Mouse (Mus musculus) spleen, adult 2 months (tissue): ENCODE results near the gene Cfap58.

Source experiments
- CTCF ChIP-seq: fragments of 200-500 bp; IDR thresholded peaks from 2 replicates; pipeline ENCODE4 v1.5.1; 2011; ENCODE audit warnings: mild to moderate bottlenecking, inconsistent platforms; ENCODE audit not compliant: insufficient read depth, insufficient read length, insufficient replicate concordance; ENCODE audit errors: extremely low read depth
- POLR2A ChIP-seq: fragments of 200-500 bp; IDR thresholded peaks from 2 replicates; pipeline ENCODE4 v1.6.1; 2011; ENCODE audit warnings: low read depth, low read length, inconsistent platforms

DNA sequence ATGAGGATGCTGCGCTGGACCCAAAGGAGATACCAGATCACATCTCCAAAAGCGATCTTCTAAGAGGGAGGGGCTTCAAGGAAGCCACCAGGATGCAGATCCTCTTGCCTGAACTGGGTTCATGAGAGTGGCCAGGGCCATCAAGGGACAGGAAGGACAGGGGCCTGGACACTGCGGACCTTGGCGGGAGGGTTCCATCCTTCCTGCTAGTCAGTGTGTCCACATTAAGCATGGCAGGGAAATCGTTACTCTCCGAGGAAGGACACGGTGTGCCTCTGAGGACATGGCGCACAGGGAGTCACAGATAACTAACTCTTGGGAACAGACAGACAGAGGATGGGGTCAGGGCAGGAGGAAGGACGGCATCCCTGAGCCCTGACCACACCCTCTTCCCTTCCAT is 29.9 kb upstream of the Cfap58 start:
- TF ChIP-seq POLR2A: no peak
- no peak for TF ChIP-seq CTCF
